Comparison of ENCODE assay signal across 20 mouse cellular contexts in the genomic region with DNA sequence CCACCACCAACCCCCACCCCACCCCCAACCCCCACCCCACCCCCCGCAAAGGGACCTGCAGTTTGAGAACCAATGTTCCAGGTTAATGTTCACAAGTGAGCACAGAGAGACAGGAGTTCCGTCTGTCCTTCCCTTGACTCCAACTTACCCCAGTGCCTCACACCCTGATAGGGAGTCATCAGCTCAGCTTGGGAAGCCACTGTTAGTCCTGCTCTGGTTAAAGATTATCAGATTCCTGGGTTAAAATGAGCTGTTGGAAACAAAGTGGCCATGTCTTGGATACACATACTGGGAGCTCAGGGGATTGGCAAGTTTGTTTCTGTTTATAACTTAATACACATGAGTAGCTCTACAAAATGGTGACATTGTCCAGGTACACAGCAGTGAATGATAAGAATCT. TPM values are rescaled to one million over a fixed set of nuclear protein-coding genes. Genes with fewer than 3 reads are reported as not detected.
DNase-seq lines count a peak whose midpoint lies in the region; ATAC-seq lines count a peak whose summit lies in the region.
"Had no signal": no experiment of that assay in that cellular context is flagged by ENCODE, and none has a peak within 500 bp of the region (broad histone marks: within the 10 kb centered on the region; RNA-seq: fewer than 3 reads in every experiment).

No protein-coding gene starts in this region.

- H3K9me3 ChIP-seq in kidney, embryonic 16.5 days (ENCODE audit: low read length), result no peaks in the 10 kb centered on the region
- H3K9me3 ChIP-seq in intestine, embryonic 16.5 days (ENCODE audit: control insufficient read depth, low read length), result no peaks in the 10 kb centered on the region
- H3K9me3 ChIP-seq in forebrain, embryonic 16.5 days (ENCODE audit: control insufficient read depth, low read length), result no peaks in the 10 kb centered on the region
- H3K9me3 ChIP-seq: embryonic facial prominence, embryonic 12.5 days; liver, embryonic 13.5 days; megakaryocyte, embryonic 14.5 days had no signal

- no peak overlapping the region for H3K9ac ChIP-seq in kidney, embryonic 16.5 days (replicated peaks; ENCODE audit: low read length)
- H3K9ac ChIP-seq in intestine, embryonic 16.5 days (ENCODE audit: low read depth, low read length), result no peak overlapping the region
- H3K9ac ChIP-seq in forebrain, embryonic 16.5 days (replicated peaks; ENCODE audit: low read depth, low read length), result no peak overlapping the region
- H3K9ac ChIP-seq: embryonic facial prominence, embryonic 12.5 days; liver, embryonic 13.5 days had no signal

- peak; percentile 70 for ATAC-seq in kidney, embryonic 16.5 days (ENCODE audit: low FRiP score, low TSS enrichment)
- ATAC-seq in intestine, embryonic 16.5 days, result peak; percentile 34
- ATAC-seq in forebrain, embryonic 16.5 days, result no peak
- ATAC-seq: forebrain, embryonic 14.5 days; hindbrain, postnatal 0 days had no signal

- H3K36me3 ChIP-seq in kidney, embryonic 16.5 days (ENCODE audit: insufficient read depth, low read length), result no peaks in the 10 kb centered on the region
- no peaks in the 10 kb centered on the region for H3K36me3 ChIP-seq in intestine, embryonic 16.5 days (ENCODE audit: control insufficient read depth, insufficient read depth, low read length)
- no peaks in the 10 kb centered on the region for H3K36me3 ChIP-seq in forebrain, embryonic 16.5 days (ENCODE audit: control insufficient read depth, insufficient read depth)
- H3K36me3 ChIP-seq: embryonic facial prominence, embryonic 12.5 days; liver, embryonic 13.5 days had no signal

- DNase-seq in kidney, postnatal 4 days, result no peak
- peak; percentile 25 for DNase-seq in induced T-regulatory cell, adult 2 months (ENCODE audit: low read depth)
- peak; percentile 19 for DNase-seq in naive thymus-derived CD4-positive, alpha-beta T cell, adult 2 months (ENCODE audit: low read depth)
- no peak for DNase-seq in adipocyte (ENCODE audit: low spot score)
- DNase-seq: adrenal gland, postnatal 10 days; cerebellum, adult 9-10 months; gastrocnemius, postnatal 25 days; liver, embryonic 13.5 days; lung, postnatal 10 days; retina, postnatal 1 day; thymus, postnatal 25 days had no signal

- 65% methylated on average over 2 of the region's 2 CpGs for WGBS in kidney, embryonic 16.5 days
- WGBS in intestine, embryonic 16.5 days, result 58% methylated on average over 2 of the region's 2 CpGs
- WGBS in forebrain, embryonic 16.5 days, result 92% methylated on average over 2 of the region's 2 CpGs

- no peak overlapping the region for H3K4me3 ChIP-seq in kidney, embryonic 16.5 days (ENCODE audit: low read length)
- H3K4me3 ChIP-seq in intestine, embryonic 16.5 days (ENCODE audit: low read length), result no peak overlapping the region
- no peak overlapping the region for H3K4me3 ChIP-seq in forebrain, embryonic 16.5 days (replicated peaks; ENCODE audit: low read length)
- H3K4me3 ChIP-seq: embryonic facial prominence, embryonic 12.5 days; erythroblast, embryonic 14.5 days; layer of hippocampus, adult 2 months; liver, embryonic 13.5 days; megakaryocyte, embryonic 14.5 days had no signal

- H3K4me1 ChIP-seq in kidney, embryonic 16.5 days (ENCODE audit: insufficient read depth, low read length), result peaks cover 44% of the 10 kb centered on the region
- H3K4me1 ChIP-seq in intestine, embryonic 16.5 days (ENCODE audit: control insufficient read depth, insufficient read depth, low read length), result peaks cover 41% of the 10 kb centered on the region
- H3K4me1 ChIP-seq in forebrain, embryonic 16.5 days (replicated peaks; ENCODE audit: control insufficient read depth, insufficient read depth, low read length), result no peaks in the 10 kb centered on the region

- H3K4me2 ChIP-seq in kidney, embryonic 16.5 days (replicated peaks; ENCODE audit: low read depth, low read length), result 0 out of 2 replicates have a peak overlapping the region, but pooled peaks have one; percentile 19
- H3K4me2 ChIP-seq in intestine, embryonic 16.5 days (ENCODE audit: low read depth, low read length), result 0 out of 2 replicates have a peak overlapping the region, but pooled peaks have one; percentile 5
- no peak overlapping the region for H3K4me2 ChIP-seq in forebrain, embryonic 16.5 days (ENCODE audit: low read length)
- H3K4me2 ChIP-seq: embryonic facial prominence, embryonic 12.5 days; liver, embryonic 13.5 days had no signal

- no peaks in the 10 kb centered on the region for H3K27me3 ChIP-seq in kidney, embryonic 16.5 days (ENCODE audit: insufficient read depth, low read length)
- no peaks in the 10 kb centered on the region for H3K27me3 ChIP-seq in intestine, embryonic 16.5 days (replicated peaks; ENCODE audit: control insufficient read depth, insufficient read depth, low read length)
- no peaks in the 10 kb centered on the region for H3K27me3 ChIP-seq in forebrain, embryonic 16.5 days (replicated peaks; ENCODE audit: control insufficient read depth, insufficient read depth, low read length)
- H3K27me3 ChIP-seq: embryonic facial prominence, embryonic 12.5 days; liver, embryonic 13.5 days; megakaryocyte, embryonic 14.5 days had no signal

- H3K27ac ChIP-seq in kidney, embryonic 16.5 days (ENCODE audit: low read length), result peak overlapping the region; percentile 51
- peak overlapping the region; percentile 96 for H3K27ac ChIP-seq in intestine, embryonic 16.5 days (ENCODE audit: low read length)
- no peak overlapping the region for H3K27ac ChIP-seq in forebrain, embryonic 16.5 days (ENCODE audit: low read length)
- H3K27ac ChIP-seq: embryonic facial prominence, embryonic 12.5 days; hindbrain, postnatal 0 days; layer of hippocampus, adult 2 months; liver, embryonic 13.5 days had no signal

RNA-seq across cellular contexts. Expression of gene Ccn2, which starts 41.7 kb away (rescaled TPM):
- 12.2 and 13.3 TPM in 2 replicates for polyA plus RNA-seq in kidney, embryonic 16.5 days (2015; fragmentation: Nextera tagmentation; extraction: Ambion mirVana)
- polyA plus RNA-seq in intestine, embryonic 16.5 days (2015; fragmentation: Nextera tagmentation; extraction: Ambion mirVana), result 8.9 and 12.7 TPM in 2 replicates
- polyA plus RNA-seq in forebrain, embryonic 16.5 days (2015; fragmentation: Nextera tagmentation; extraction: Ambion mirVana), result 3.0 and 3.5 TPM in 2 replicates
- polyA plus RNA-seq: erythroblast, embryonic 14.5 days had no signal

Comparison
In these comparisons a context has a peak if more than half of its experiments do, and no peak if none do; other contexts are left out.
1. DNase-seq: peak in induced T-regulatory cell, adult 2 months (single experiment) and naive thymus-derived CD4-positive, alpha-beta T cell, adult 2 months (single experiment); none in kidney, postnatal 4 days (0 of 2) and adipocyte (single experiment).